Mouse (Mus musculus): ENCODE results near the gene Mrgprf.

DNA sequence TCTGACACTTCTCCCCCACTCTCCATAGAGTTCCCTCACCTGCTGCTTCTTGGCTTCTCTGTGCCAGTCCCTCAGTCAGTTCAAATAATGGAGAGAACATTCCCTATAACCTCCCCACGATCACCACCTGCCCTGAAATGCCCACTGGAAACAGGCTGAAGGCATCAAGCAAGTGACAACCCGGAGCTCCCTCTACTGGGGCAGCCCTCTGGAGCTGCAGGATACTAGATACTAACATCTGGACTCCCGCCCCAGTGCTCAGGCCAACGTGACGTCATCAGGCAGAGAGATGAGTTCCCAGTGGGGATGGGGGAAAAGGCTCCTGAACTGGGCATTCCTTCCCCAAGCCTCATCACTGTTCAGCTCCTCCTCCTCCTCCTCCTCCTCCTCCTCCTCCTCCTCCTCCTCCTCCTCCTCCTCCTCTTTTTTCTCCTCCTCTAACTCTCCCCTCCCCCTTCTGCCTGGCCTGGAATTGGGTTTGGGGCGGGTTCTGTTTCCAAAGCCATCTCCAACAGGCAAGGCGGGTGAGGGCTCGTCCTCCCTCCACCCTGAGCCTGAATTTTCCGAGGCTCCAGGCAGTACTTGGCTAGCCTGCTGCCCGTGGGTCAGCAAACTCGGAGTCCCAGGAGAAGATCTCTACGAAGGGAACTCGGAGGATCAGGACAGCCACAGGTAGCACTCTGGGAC, at the start of gene Mrgprf:
- no peak for TF ChIP-seq ZC3H11A (IDR thresholded peaks at IDR 0.05; ENCODE audit: borderline replicate concordance, low read depth, low read length)
- no peak for TF ChIP-seq CHD2 (IDR thresholded peaks at IDR 0.05; ENCODE audit: low read depth, low read length)
- TF ChIP-seq HCFC1 (IDR thresholded peaks at IDR 0.05; ENCODE audit: borderline replicate concordance, insufficient read depth, low read length), result no peak
- no peak for TF ChIP-seq MAFK (IDR thresholded peaks at IDR 0.05; ENCODE audit: insufficient read depth, low read depth, low read length)
